ENCODE assay signal across 8 mouse cellular contexts in the genomic region with DNA sequence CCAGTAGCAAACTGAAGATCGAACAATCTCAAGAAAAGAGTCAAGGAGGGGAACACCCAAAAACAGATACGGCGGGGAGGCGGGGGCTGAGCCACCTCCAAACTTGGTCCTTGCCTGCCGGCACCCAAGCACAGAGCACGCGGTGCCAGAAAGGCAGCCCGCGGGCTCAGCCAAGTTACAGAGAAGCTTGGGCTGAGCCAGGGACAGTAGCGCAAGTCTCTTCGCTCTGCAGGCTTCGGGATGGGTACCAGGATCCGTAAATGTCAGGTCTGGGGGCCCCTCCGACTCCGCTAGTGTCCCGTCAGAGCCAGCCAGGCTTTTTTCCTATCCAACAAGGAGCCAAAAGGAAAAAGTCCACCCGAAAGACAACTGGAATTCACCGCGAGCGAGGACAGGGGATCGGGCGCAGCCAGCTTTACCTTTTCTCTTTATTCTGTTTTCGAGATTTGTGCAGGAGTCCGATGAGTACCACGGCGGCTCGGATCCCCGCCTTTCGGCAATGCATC.
DNase-seq lines count a peak whose midpoint lies in the region; ATAC-seq and TF ChIP-seq lines count a peak whose summit lies in the region.

No protein-coding gene starts in this region.

- ATAC-seq in kidney, embryonic 15.5 days (replicated peaks; ENCODE audit: low FRiP score), result peak; percentile 33; the same call in 1 of the 2 replicates

- peak overlapping the region; percentile 89 for H3K27ac ChIP-seq in kidney, embryonic 15.5 days
- peak overlapping the region; percentile 98 for H3K27ac ChIP-seq in CH12.LX (ENCODE audit: insufficient read depth, low read depth)
- no peak overlapping the region for H3K27ac ChIP-seq in cortical plate, adult 2 months (ENCODE audit: insufficient read depth, low read length)
- H3K27ac ChIP-seq in heart, embryonic 10.5 days, result peak overlapping the region; percentile 88

- dilution Hi-C loops in CH12.LX (cut with MboI; ENCODE audit: extremely low pct_ligation_motif_present, extremely low pct_unique_long_range_greater_than_20kb, low sequenced_read_pairs), result no loop called here

- no peak for TF ChIP-seq POLR2A in CH12.LX (IDR thresholded peaks at IDR 0.05; ENCODE audit: low read depth, low read length)
- TF ChIP-seq POLR2A in cortical plate, adult 2 months (IDR thresholded peaks at IDR 0.05; ENCODE audit: extremely low read depth, insufficient read depth, low read length), result no peak

- TF ChIP-seq RAD21 in CH12.LX (IDR thresholded peaks at IDR 0.05; ENCODE audit: low read depth, low read length), result no peak

- DNase-seq in kidney, adult 8-10 months, result no peak
- no peak for DNase-seq in CH12.LX (ENCODE audit: extremely low read depth)
- no peak for DNase-seq in heart, embryonic 10.5 days (ENCODE audit: low spot score)
- peak; percentile 33 to 55 for DNase-seq in kidney, postnatal 4 days
- peak; percentile 18 for DNase-seq in naive thymus-derived CD4-positive, alpha-beta T cell, adult 2 months (ENCODE audit: low read depth)
- no peak for DNase-seq in spleen, postnatal 4 days (ENCODE audit: low spot score in 2 of 2)

- H3K9me3 ChIP-seq in kidney, embryonic 15.5 days (replicated peaks), result no peaks in the 10 kb centered on the region
- H3K9me3 ChIP-seq in CH12.LX (replicated peaks; ENCODE audit: low read length), result no peaks in the 10 kb centered on the region
- no peaks in the 10 kb centered on the region for H3K9me3 ChIP-seq in heart, embryonic 10.5 days

- WGBS in kidney, embryonic 15.5 days, result 1% methylated on average over 29 of the region's 29 CpGs
- 1% methylated on average over 29 of the region's 29 CpGs for WGBS in heart, embryonic 10.5 days

- peak overlapping the region; percentile 58 for H3K4me3 ChIP-seq in kidney, embryonic 15.5 days (replicated peaks)
- H3K4me3 ChIP-seq in CH12.LX (replicated peaks in 1 of 3; ENCODE audit: low read depth in 2 of 3, low read length in 2 of 3, poor library complexity in 1 of 3), result peak overlapping the region; percentile 68 to 90 (median 81)
- H3K4me3 ChIP-seq in cortical plate, adult 2 months (ENCODE audit: insufficient read depth, low read length), result peak overlapping the region; percentile 71
- H3K4me3 ChIP-seq in heart, embryonic 10.5 days, result peak overlapping the region; percentile 77

- H3K36me3 ChIP-seq in kidney, embryonic 15.5 days, result no peaks in the 10 kb centered on the region
- H3K36me3 ChIP-seq in CH12.LX (replicated peaks in 1 of 2; ENCODE audit: control insufficient read depth in 1 of 2, insufficient read depth in 1 of 2, low read length in 1 of 2), result peaks cover 5 to 28% of the 10 kb centered on the region in 2 experiments
- H3K36me3 ChIP-seq in heart, embryonic 10.5 days, result no peaks in the 10 kb centered on the region

- in situ Hi-C loops in CH12.LX (cut with MboI; ENCODE audit: low pct_ligation_motif_present, low pct_unique_long_range_greater_than_20kb, low sequenced_read_pairs), result loop anchor here (5.0 to 10.0 kb wide), 2 partner anchors 35 to 127 kb away; no protein-coding TSS in a partner anchor

- TF ChIP-seq EP300 in CH12.LX (IDR thresholded peaks at IDR 0.05; ENCODE audit: low read length), result no peak; the same call in 1 of the 2 replicates

- peaks cover 53% of the 10 kb centered on the region for H3K79me2 ChIP-seq in CH12.LX (replicated peaks; ENCODE audit: control insufficient read depth, extremely low read depth, insufficient read depth, poor library complexity, severe bottlenecking)

- H3K4me1 ChIP-seq in kidney, embryonic 15.5 days, result peaks cover 51% of the 10 kb centered on the region
- peaks cover 31 to 76% of the 10 kb centered on the region in 2 experiments for H3K4me1 ChIP-seq in CH12.LX (ENCODE audit: control insufficient read depth in 1 of 2, insufficient read depth in 2 of 2)
- peaks cover 3% of the 10 kb centered on the region; the same call in 1 of the 2 replicates for H3K4me1 ChIP-seq in cortical plate, adult 2 months (ENCODE audit: control insufficient read depth, insufficient read depth, low read length)
- H3K4me1 ChIP-seq in heart, embryonic 10.5 days, result peaks cover 60% of the 10 kb centered on the region

- TF ChIP-seq CTCF in CH12.LX (conservative IDR thresholded peaks at IDR 0.05 in 1 of 2, IDR thresholded peaks at IDR 0.05 in 1 of 2; ENCODE audit: low read depth in 2 of 2, low read length in 2 of 2), result no peak
- no peak for TF ChIP-seq CTCF in cortical plate, adult 2 months (IDR thresholded peaks at IDR 0.05; ENCODE audit: extremely low read depth, insufficient read depth, low read length)

- H3K9ac ChIP-seq in kidney, embryonic 15.5 days, result peak overlapping the region; percentile 66
- peak overlapping the region; percentile 97 for H3K9ac ChIP-seq in CH12.LX (ENCODE audit: insufficient read depth, low read depth)

- H3K4me2 ChIP-seq in kidney, embryonic 15.5 days, result peak overlapping the region; percentile 87
- peak overlapping the region; percentile 94 for H3K4me2 ChIP-seq in CH12.LX (ENCODE audit: insufficient read depth, low read depth, poor library complexity, severe bottlenecking)

- peaks cover 43% of the 10 kb centered on the region for H3K27me3 ChIP-seq in kidney, embryonic 15.5 days
- no peaks in the 10 kb centered on the region for H3K27me3 ChIP-seq in CH12.LX (replicated peaks)
- peaks cover 55% of the 10 kb centered on the region for H3K27me3 ChIP-seq in heart, embryonic 10.5 days (ENCODE audit: insufficient read depth, poor library complexity, severe bottlenecking)

TF ChIP-seq in CH12.LX, 34 proteins besides CTCF, POLR2A, EP300 and RAD21:
- TF ChIP-seq MXI1 (IDR thresholded peaks at IDR 0.05; ENCODE audit: low read depth, low read length) (peak; percentile 80), MAZ (IDR thresholded peaks at IDR 0.05; ENCODE audit: low read depth, low read length) (0 out of 2 replicates have a peak, but pooled peaks have one; percentile 79), NELFE (IDR thresholded peaks at IDR 0.05; ENCODE audit: low read depth, low read length) (no peak), ZKSCAN1 (IDR thresholded peaks at IDR 0.05; ENCODE audit: borderline replicate concordance, low read depth, low read length) (no peak), ZC3H11A (IDR thresholded peaks at IDR 0.05; ENCODE audit: low read depth, low read length) (no peak), SIN3A (IDR thresholded peaks at IDR 0.05; ENCODE audit: low read length) (no peak; the same call in 1 of the 2 replicates), ZMIZ1 (IDR thresholded peaks at IDR 0.05; ENCODE audit: low read depth, low read length) (no peak), MAFK (IDR thresholded peaks at IDR 0.05; ENCODE audit: insufficient replicate concordance, low read length) (no peak), PAX5 (IDR thresholded peaks at IDR 0.05; ENCODE audit: low read length) (no peak), RCOR1 (conservative IDR thresholded peaks at IDR 0.05; ENCODE audit: low read depth, low read length) (no peak), TBP (conservative IDR thresholded peaks at IDR 0.05; ENCODE audit: low read depth, low read length) (no peak), CHD2 (IDR thresholded peaks at IDR 0.05; ENCODE audit: low read length) (no peak), MEF2A (IDR thresholded peaks at IDR 0.05; ENCODE audit: borderline replicate concordance, low read depth, low read length) (0 out of 2 replicates have a peak, but pooled peaks have one; percentile 27), MYC (IDR thresholded peaks at IDR 0.05; ENCODE audit: low read depth, low read length) (0 out of 2 replicates have a peak, but pooled peaks have one; percentile 17), IRF4 (IDR thresholded peaks at IDR 0.05; ENCODE audit: low read depth, low read length) (0 out of 2 replicates have a peak, but pooled peaks have one; percentile 9), MAX (IDR thresholded peaks at IDR 0.05; ENCODE audit: low read length) (peak; percentile 63; the same call in 1 of the 2 replicates), JUN (IDR thresholded peaks at IDR 0.05; ENCODE audit: insufficient read depth, low read depth, low read length) (no peak), ELF1 (IDR thresholded peaks at IDR 0.05; ENCODE audit: low read depth, low read length) (no peak), KAT2A (IDR thresholded peaks at IDR 0.05; ENCODE audit: insufficient replicate concordance, low read length) (no peak), CHD1 (IDR thresholded peaks at IDR 0.05; ENCODE audit: low read depth, low read length) (peak; percentile 14), TCF12 (IDR thresholded peaks at IDR 0.05; ENCODE audit: low read depth, low read length) (no peak), SMC3 (IDR thresholded peaks at IDR 0.05; ENCODE audit: low read depth, low read length) (no peak), ETS1 (conservative IDR thresholded peaks at IDR 0.05; ENCODE audit: low read depth, low read length) (no peak), ZNF384 (IDR thresholded peaks at IDR 0.05; ENCODE audit: low read depth, low read length) (no peak)

Comparison
In these comparisons a context has a peak if more than half of its experiments do, and no peak if none do; other contexts are left out.
1. DNase-seq: peak in kidney, postnatal 4 days (2 of 2) and naive thymus-derived CD4-positive, alpha-beta T cell, adult 2 months (single experiment); none in kidney, adult 8-10 months (0 of 2), CH12.LX (single experiment), heart, embryonic 10.5 days (single experiment) and spleen, postnatal 4 days (0 of 2).
2. Peak in every context shown above with its lines, with median percentiles within 50 percentile points of each other: H3K4me3 ChIP-seq.